Mouse (Mus musculus): ENCODE measurements at regions not wholly inside any gene's neighbourhood (a gene's known extent, or its start where the extent isn't known, plus 50 kb on each side); places are given as distances from the start of the nearest gene placed in this dataset.

DNA sequence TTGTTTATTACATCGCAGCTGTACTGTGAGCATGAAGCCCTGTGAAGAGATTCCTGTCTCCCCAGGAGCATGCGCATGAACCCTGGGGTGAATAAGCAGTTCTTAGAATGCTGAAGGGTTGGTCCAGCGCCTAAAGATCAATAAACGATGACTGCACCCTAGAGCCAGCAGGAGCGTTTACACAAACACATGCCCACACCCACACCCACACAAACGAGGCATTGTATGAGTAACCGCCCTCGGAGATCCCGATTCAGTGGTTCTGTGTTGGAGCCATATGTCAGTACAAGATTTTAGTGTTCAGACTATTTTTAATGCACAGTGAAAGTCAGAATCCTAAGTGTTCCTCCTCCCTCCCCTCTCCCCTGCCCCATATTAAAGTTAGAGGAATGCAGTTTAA is 57.3 kb downstream of the Edn1 start:
- DNase-seq (ENCODE audit: low read depth) = peak; percentile 46

GRCm38 (mm10) chr13:42367655-42368554 is 66.6 kb downstream of the Edn1 start:
- DNase-seq (ENCODE audit: low read depth) = no peak

DNA sequence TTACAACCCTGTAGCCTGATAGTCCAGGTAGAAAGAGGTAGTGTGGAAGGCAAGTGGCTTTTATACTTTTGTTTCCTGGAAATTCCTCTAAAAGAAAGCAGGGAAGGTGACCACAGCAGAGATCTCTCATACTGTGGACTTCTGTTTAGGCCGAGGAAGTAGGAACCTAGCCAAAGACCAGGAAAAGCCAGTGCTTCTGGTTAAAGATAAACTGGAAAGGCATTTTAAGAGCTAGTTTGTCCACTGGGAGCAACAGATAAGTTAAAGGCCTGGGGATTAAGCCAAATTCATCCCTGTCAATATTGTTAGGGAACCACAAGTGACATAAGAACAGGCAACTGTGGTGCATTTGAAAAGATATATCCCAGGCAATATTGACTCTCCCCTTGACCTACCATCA is 68.5 kb downstream of the Edn1 start:
- no peak for DNase-seq (ENCODE audit: low read depth)

- no peak for DNase-seq (ENCODE audit: low read depth)
These were observed 70.9 kb downstream of the Edn1 start for GRCm38 (mm10) chr13:42372201-42372600.

- no peak for DNase-seq (ENCODE audit: low read depth)
These were observed 72.9 kb downstream of the Edn1 start for GRCm38 (mm10) chr13:42374181-42374596.

DNA sequence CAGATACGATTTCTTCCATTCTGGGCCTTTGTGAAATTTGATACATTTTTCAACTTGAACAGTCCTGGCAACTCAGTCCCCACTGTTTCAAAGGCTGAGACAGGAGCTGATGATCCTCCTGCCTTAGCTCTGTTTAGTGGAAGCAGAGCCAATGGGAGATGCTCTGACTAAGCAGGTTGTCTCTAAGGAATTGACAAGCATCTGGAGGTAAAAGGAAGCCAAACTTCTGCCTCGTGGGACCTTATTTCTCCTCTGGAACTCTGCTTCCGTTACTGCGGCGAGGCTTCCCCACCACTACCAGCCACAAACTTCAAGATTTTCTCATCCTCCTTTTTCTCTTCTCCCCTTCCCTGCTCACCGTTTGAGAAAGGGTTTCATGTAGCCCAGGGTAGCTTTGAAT is 78.4 kb downstream of the Edn1 start:
- DNase-seq (ENCODE audit: low read depth) = peak; percentile 14

- peak; percentile 55 for DNase-seq (ENCODE audit: low read depth)
These were observed 81.8 kb downstream of the Edn1 start for GRCm38 (mm10) chr13:42383099-42383498.

- no peak for DNase-seq (ENCODE audit: low read depth)
These were observed 89.1 kb downstream of the Edn1 start for GRCm38 (mm10) chr13:42390389-42390788.

- no peak for DNase-seq (ENCODE audit: low read depth)
These were observed 90.2 kb downstream of the Edn1 start for GRCm38 (mm10) chr13:42391330-42392005.

- DNase-seq (ENCODE audit: low read depth) = no peak
These were observed 91.4 kb downstream of the Edn1 start for GRCm38 (mm10) chr13:42392701-42393100.

DNA sequence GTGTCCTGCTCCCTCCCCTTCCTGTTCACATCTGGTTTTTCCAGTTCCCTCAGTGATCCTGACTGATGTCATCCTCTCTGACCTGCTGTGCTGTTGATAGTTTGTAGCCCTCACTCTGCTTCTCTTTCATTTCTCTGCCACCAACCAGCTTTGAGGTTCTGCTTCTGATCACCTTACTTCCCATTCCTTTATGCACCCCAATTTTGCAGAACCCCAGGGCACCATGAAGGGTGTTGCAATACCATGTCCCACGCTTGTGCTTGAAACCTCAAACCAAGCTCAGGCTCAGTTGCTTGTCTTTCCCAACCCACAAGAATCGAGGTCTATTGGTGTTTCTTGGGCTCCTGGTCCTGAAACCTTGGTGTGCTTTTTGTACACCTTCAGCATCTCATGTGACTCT is 93.3 kb downstream of the Edn1 start:
- DNase-seq (ENCODE audit: low read depth) = no peak

- DNase-seq (ENCODE audit: low read depth) = no peak
These were observed 100.2 kb downstream of the Edn1 start for GRCm38 (mm10) chr13:42401513-42401912.

GRCm38 (mm10) chr13:42403231-42404020 is 102.2 kb downstream of the Edn1 start:
- DNase-seq (ENCODE audit: low read depth) = peak; percentile 79

GRCm38 (mm10) chr13:42412652-42413282 is 111.5 kb downstream of the Edn1 start:
- DNase-seq (ENCODE audit: low read depth) = no peak

- peak; percentile 60 for DNase-seq (ENCODE audit: low read depth)
These were observed 145.6 kb downstream of the Edn1 start for GRCm38 (mm10) chr13:42446921-42447320.

- DNase-seq (ENCODE audit: low read depth) = no peak
These were observed 152.4 kb downstream of the Edn1 start for GRCm38 (mm10) chr13:42453665-42454064.

DNA sequence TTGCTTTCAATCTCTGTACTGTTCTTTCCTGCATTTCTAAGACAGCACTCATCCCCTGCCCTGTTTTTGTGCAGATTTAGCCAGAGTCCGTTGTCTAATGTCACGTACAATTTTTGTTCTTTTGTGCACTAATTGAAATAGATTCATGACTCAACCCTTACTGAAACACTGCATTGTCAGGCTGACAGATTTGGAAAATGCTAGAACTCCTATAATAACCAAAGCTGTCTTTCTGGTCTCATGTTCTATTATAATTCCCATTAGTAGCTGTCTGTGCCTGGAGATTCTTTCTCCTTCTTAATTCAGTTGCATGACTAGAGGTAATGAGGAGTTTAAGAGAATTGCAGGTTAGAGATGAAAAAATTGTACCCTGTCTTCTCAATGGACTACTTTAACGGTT is 158.6 kb downstream of the Edn1 start:
- no peak for DNase-seq (ENCODE audit: low read depth)

GRCm38 (mm10) chr13:42478825-42479224 is 177.5 kb downstream of the Edn1 start:
- no peak for DNase-seq (ENCODE audit: low read depth)

GRCm38 (mm10) chr13:42490956-42491680 is 189.3 kb upstream of the Phactr1 start:
- peak; percentile 73 for DNase-seq (ENCODE audit: low read depth)

DNA sequence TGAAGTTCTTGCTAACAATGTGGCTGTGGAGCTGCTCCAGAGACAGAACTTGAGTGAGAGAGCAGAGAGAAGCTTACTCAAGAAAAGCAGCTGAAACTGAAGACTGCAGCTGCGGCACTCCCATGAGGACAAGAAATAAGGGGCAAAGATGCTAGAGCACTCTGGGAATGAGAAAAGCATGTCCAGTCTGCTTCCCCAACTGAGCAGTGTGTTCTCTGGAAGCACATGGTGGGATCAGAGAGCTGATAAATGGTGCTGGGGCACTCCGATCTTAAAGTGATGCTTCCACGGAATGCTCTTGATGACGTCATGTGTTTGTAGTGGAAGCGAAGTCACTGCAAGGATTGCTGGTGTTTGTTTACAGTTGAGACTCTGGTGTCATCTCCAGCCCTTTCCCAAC is 186.1 kb upstream of the Phactr1 start:
- no peak for DNase-seq (ENCODE audit: low read depth)

DNA sequence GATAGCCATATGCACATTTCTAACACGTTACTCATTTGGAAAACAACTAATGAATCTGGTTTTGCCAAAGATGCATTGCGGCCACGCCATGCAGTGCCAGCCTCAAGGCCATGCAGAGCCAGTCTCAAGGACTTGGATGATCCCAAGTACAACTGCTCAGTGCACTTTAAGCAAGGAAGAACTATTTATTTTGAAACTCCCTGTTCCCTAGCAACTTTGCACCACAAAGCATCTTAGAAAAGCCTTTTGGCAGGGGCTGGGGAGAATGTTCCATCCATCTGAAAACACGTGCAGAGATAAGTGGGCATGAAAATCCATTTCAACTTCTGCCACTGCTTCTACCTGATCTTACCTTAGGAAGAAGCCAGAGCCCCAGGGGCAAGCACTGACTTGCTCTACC is 182.1 kb upstream of the Phactr1 start:
- no peak for DNase-seq (ENCODE audit: low read depth)

Data from NIH3T3 (cell line).